Mouse (Mus musculus) left cerebral cortex, adult 2 months (tissue): ENCODE measurements at regions not wholly inside any gene's neighbourhood (a gene's known extent, or its start where the extent isn't known, plus 50 kb on each side); places are given as distances from the start of the nearest gene placed in this dataset.

Experiments
- DNase-seq, 2 experiments: peaks; one replicate each; pipeline ENCODE4 v3.0.0; 2021 to 2022; ENCODE audit warnings: low spot score in 2 of 2, mixed read lengths in 1 of 2; ENCODE audit errors: extremely low spot score in 1 of 2
- H3K27ac ChIP-seq: fragments of 200-600 bp; 2 replicates; pipeline ENCODE4 v1.8.1; 2022
- H3K4me3 ChIP-seq: fragments of 200-600 bp; 2 replicates; pipeline ENCODE4 v1.8.1; 2022
- CTCF ChIP-seq: fragments of 200-600 bp; IDR thresholded peaks from 2 replicates; pipeline ENCODE4 v1.8.1; 2022; ENCODE audit warnings: antibody characterized with exemption, mild to moderate bottlenecking, moderate library complexity
- intact Hi-C: fragments of 180-260 bp; cut with DNase I; formaldehyde crosslinking; loops from one replicate; pipeline ENCODE4 v1.15.1; 2025

DNA sequence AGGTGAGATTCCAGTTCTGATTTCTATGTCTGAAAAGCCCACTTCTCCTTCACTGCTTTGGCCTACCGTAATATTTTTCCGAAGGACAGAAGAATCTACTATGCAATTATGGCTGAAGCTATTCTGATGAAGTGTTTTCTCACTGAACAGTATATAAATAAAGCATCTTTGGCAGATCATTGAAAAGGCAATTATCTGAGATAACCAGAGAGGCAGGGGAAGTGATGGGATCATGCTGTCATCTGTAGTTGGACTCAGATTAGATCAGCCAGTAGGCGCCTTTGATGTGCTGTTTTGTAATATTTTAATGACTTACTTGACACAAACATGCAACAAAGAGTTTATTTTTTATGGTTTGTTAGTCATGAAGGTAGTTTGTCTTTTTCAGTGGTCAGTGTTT, 67.8 kb upstream of the Ahr start:
- TF ChIP-seq CTCF: no peak
- no peak overlapping the region for H3K4me3 ChIP-seq
- H3K27ac ChIP-seq: no peak overlapping the region
- no peak for DNase-seq
- intact Hi-C loops: no loop called here

- no peak overlapping the region for H3K4me3 ChIP-seq
- no peak for DNase-seq
- intact Hi-C loops: no loop called here
- TF ChIP-seq CTCF: no peak
- H3K27ac ChIP-seq: no peak overlapping the region
Observed at GRCm38 (mm10) chr12:35598298-35598697, 63.5 kb upstream of the Ahr start.

GRCm38 (mm10) chr12:35592866-35593265, 58.0 kb upstream of the Ahr start:
- intact Hi-C loops: no loop called here
- Histone ChIP-seq H3K27ac (no peak overlapping the region), H3K4me3 (no peak overlapping the region)
- TF ChIP-seq CTCF: no peak
- no peak for DNase-seq
